Mouse (Mus musculus): ENCODE results near the gene Zfp382. TPM values are rescaled to one million over a fixed set of nuclear protein-coding genes. Genes with fewer than 3 reads are reported as not detected.

Gene Zfp382
- polyA plus RNA-seq, 1 experiment from 2014 or later, result 13.1 TPM

GRCm38 (mm10) chr7:30183879-30184289 is 62.1 kb downstream of the Zfp382 start, which contains the start of gene Cox7a1:
Gene Cox7a1 (plus strand): TSS chr7:30184144.
- peak; percentile 42; the same call in 1 of the 2 replicates for ATAC-seq (ENCODE audit: insufficient number of reproducible peaks, insufficient read depth, low FRiP score, low TSS enrichment)
- Histone ChIP-seq H3K27ac (no peak within 1 kb of the TSS), H3K9ac (no peak within 1 kb of the TSS), H3K4me2 (replicated peaks) (peak within 1 kb of the TSS; percentile 42), H3K4me3 (no peak within 1 kb of the TSS), H3K36me3 (peaks cover 37% of the 10 kb centered on the region), H3K4me1 (peaks cover 9% of the 10 kb centered on the region), H3K27me3 (no peaks in the 10 kb centered on the region), H3K9me3 (no peaks in the 10 kb centered on the region)
- WGBS, result 1% methylated on average over 11 of the region's 11 CpGs

Small RNAs within 50 kb of the gene (microRNA-seq; reads per million reads assigned to microRNA genes)
- not detected for gene Gm23368

Other genes with a start within 250 kb of the Zfp382 start
- 12.1 and 14.4 TPM in 2 replicates for gene Zfp27, start 215.4 kb upstream of the Zfp382 start, polyA plus RNA-seq (2016; fragmentation: Nextera tagmentation; extraction: Ambion mirVana)
- 6.7 and 7.5 TPM in 2 replicates for gene Zfp383, start 213.7 kb upstream of the Zfp382 start, polyA plus RNA-seq (2016; fragmentation: Nextera tagmentation; extraction: Ambion mirVana)
- gene Zfp74, start 167.9 kb upstream of the Zfp382 start, polyA plus RNA-seq (2016; fragmentation: Nextera tagmentation; extraction: Ambion mirVana), result 17.2 and 18.0 TPM in 2 replicates
- gene Zfp568, start 138.0 kb upstream of the Zfp382 start, polyA plus RNA-seq (2016; fragmentation: Nextera tagmentation; extraction: Ambion mirVana), result 20.4 and 23.2 TPM in 2 replicates
- 5.7 and 6.3 TPM in 2 replicates for gene Zfp14, start 70.6 kb upstream of the Zfp382 start, polyA plus RNA-seq (2016; fragmentation: Nextera tagmentation; extraction: Ambion mirVana)
- gene Zfp82, start 49.0 kb upstream of the Zfp382 start, polyA plus RNA-seq (2016; fragmentation: Nextera tagmentation; extraction: Ambion mirVana), result 5.2 and 7.7 TPM in 2 replicates
- gene Gm26920, start 31.5 kb upstream of the Zfp382 start, polyA plus RNA-seq (2016; fragmentation: Nextera tagmentation; extraction: Ambion mirVana), result 3.3 and 4.4 TPM in 2 replicates
- gene Zfp566, start 31.4 kb upstream of the Zfp382 start, polyA plus RNA-seq (2016; fragmentation: Nextera tagmentation; extraction: Ambion mirVana), result 16.3 and 19.5 TPM in 2 replicates
- gene Zfp260, start 27.2 kb upstream of the Zfp382 start, polyA plus RNA-seq (2016; fragmentation: Nextera tagmentation; extraction: Ambion mirVana), result 148 and 151 TPM in 2 replicates
- gene Zfp146, start 47.8 kb downstream of the Zfp382 start, polyA plus RNA-seq (2016; fragmentation: Nextera tagmentation; extraction: Ambion mirVana), result 17.2 and 20.6 TPM in 2 replicates
- gene Cox7a1, start 62.2 kb downstream of the Zfp382 start, polyA plus RNA-seq (2016; fragmentation: Nextera tagmentation; extraction: Ambion mirVana), result 4.2 and 4.7 TPM in 2 replicates
- gene Capns1, start 76.9 kb downstream of the Zfp382 start, polyA plus RNA-seq (2016; fragmentation: Nextera tagmentation; extraction: Ambion mirVana), result 80.5 and 86.6 TPM in 2 replicates
- gene Polr2i, start 110.0 kb downstream of the Zfp382 start, polyA plus RNA-seq (2016; fragmentation: Nextera tagmentation; extraction: Ambion mirVana), result 161 and 181 TPM in 2 replicates
- gene Tbcb, start 110.3 kb downstream of the Zfp382 start, polyA plus RNA-seq (2016; fragmentation: Nextera tagmentation; extraction: Ambion mirVana), result 224 and 250 TPM in 2 replicates
- gene Ovol3, start 113.8 kb downstream of the Zfp382 start, polyA plus RNA-seq (2016; fragmentation: Nextera tagmentation; extraction: Ambion mirVana), result 0.38 TPM in 1 of 2 replicates, not detected in the other
- 0.33 and 0.40 TPM in 2 replicates for gene Thap8, start 158.2 kb downstream of the Zfp382 start, polyA plus RNA-seq (2016; fragmentation: Nextera tagmentation; extraction: Ambion mirVana)
- 8.9 and 9.9 TPM in 2 replicates for gene Wdr62, start 158.5 kb downstream of the Zfp382 start, polyA plus RNA-seq (2016; fragmentation: Nextera tagmentation; extraction: Ambion mirVana)
- gene Clip3, start 169.8 kb downstream of the Zfp382 start, polyA plus RNA-seq (2016; fragmentation: Nextera tagmentation; extraction: Ambion mirVana), result 54.0 and 55.1 TPM in 2 replicates
- gene Alkbh6, start 186.8 kb downstream of the Zfp382 start, polyA plus RNA-seq (2016; fragmentation: Nextera tagmentation; extraction: Ambion mirVana), result 88.6 and 92.2 TPM in 2 replicates
- gene Syne4, start 192.9 kb downstream of the Zfp382 start, polyA plus RNA-seq (2016; fragmentation: Nextera tagmentation; extraction: Ambion mirVana), result 94.9 and 101 TPM in 2 replicates
- 0.87 and 2.9 TPM in 2 replicates for gene E130208F15Rik, start 199.8 kb downstream of the Zfp382 start, polyA plus RNA-seq (2016; fragmentation: Nextera tagmentation; extraction: Ambion mirVana)
- 21.8 and 23.4 TPM in 2 replicates for gene Sdhaf1, start 202.0 kb downstream of the Zfp382 start, polyA plus RNA-seq (2016; fragmentation: Nextera tagmentation; extraction: Ambion mirVana)
- 8.3 and 8.6 TPM in 2 replicates for gene Lrfn3, start 240.8 kb downstream of the Zfp382 start, polyA plus RNA-seq (2016; fragmentation: Nextera tagmentation; extraction: Ambion mirVana)